Mouse (Mus musculus) heart, adult 2 months (tissue): Measurements from ENCODE around the gene Gli2. TPM values are rescaled to one million over a fixed set of nuclear protein-coding genes. Genes with fewer than 3 reads are reported as not detected.

Source experiments
- DNase-seq, 2 experiments: peaks; one replicate each; pipeline ENCODE4 v3.0.0; 2021
- H3K27ac ChIP-seq: fragments of 200-600 bp; 2 replicates; pipeline ENCODE4 v1.8.1; 2022
- H3K27me3 ChIP-seq: fragments of 200-500 bp; 2 replicates; pipeline ENCODE4 v1.6.1; 2012; ENCODE audit warnings: mild to moderate bottlenecking, low read length, inconsistent platforms, mixed read lengths; ENCODE audit not compliant: control insufficient read depth, insufficient read depth
- H3K36me3 ChIP-seq: fragments of 200-500 bp; 2 replicates; pipeline ENCODE4 v1.6.1; 2012; ENCODE audit warnings: low read length, inconsistent platforms; ENCODE audit not compliant: control insufficient read depth, insufficient read depth
- H3K4me1 ChIP-seq: fragments of 200-500 bp; 2 replicates; pipeline ENCODE4 v1.6.1; 2011; ENCODE audit warnings: low read length; ENCODE audit not compliant: control insufficient read depth, insufficient read depth
- H3K4me3 ChIP-seq: fragments of 200-600 bp; 2 replicates; pipeline ENCODE4 v1.8.1; 2022
- H3K79me2 ChIP-seq: fragments of 200-500 bp; replicated peaks from 2 replicates; pipeline ENCODE4 v1.6.1; 2012; ENCODE audit warnings: mild to moderate bottlenecking, inconsistent platforms, low read length, moderate library complexity, mixed read lengths; ENCODE audit not compliant: control insufficient read depth, insufficient read depth
- H3K9ac ChIP-seq: fragments of 200-500 bp; 2 replicates; pipeline ENCODE4 v1.6.1; 2012; ENCODE audit warnings: low read depth, mild to moderate bottlenecking, control low read depth, inconsistent platforms, low read length, mixed read lengths
- CTCF ChIP-seq: fragments of 200-600 bp; IDR thresholded peaks from 2 replicates; pipeline ENCODE4 v1.8.1; 2022; ENCODE audit warnings: antibody characterized with exemption, mild to moderate bottlenecking, moderate library complexity
- EP300 ChIP-seq: fragments of 200-500 bp; IDR thresholded peaks from 2 replicates; pipeline ENCODE4 v1.6.1; 2011; ENCODE audit warnings: low read depth, low read length, control low read depth; ENCODE audit not compliant: insufficient read depth
- POLR2A ChIP-seq: fragments of 200-500 bp; IDR thresholded peaks from 2 replicates; pipeline ENCODE4 v1.6.1; 2011; ENCODE audit warnings: mild to moderate bottlenecking, low read depth, low read length, control low read depth; ENCODE audit not compliant: insufficient read depth
- WGBS: fragments of 180-500 bp; shearing (Covaris S2); methylation state at CpG from one replicate; pipeline ENCODE4 v1.1.7; 2018; 5-methylcytosine and 5-hydroxymethylcytosine counted together
- intact Hi-C: fragments of 180-260 bp; cut with DNase I; formaldehyde crosslinking; loops from one replicate; pipeline ENCODE4 v1.15.1; 2025
- polyA plus RNA-seq: library from polyadenylated mRNA; depleted of rRNA; stranded (reverse); fragments of >200 nt; gene quantifications from 2 replicates; pipeline ENCODE4 v1.2.3, GENCODE M21; 2012
- total RNA-seq, 2 experiments: library from RNA; stranded (reverse); gene quantifications; 2 replicates each; pipeline ENCODE4 v1.2.3; 2021

Gene Gli2
- total and polyA plus RNA-seq, 3 experiments: 1.0 to 2.6 (median 1.2) TPM

- Histone ChIP-seq H3K4me3 (no peak overlapping the region), H3K36me3 (no peaks in the 10 kb centered on the region), H3K27ac (no peak overlapping the region), H3K27me3 (no peaks in the 10 kb centered on the region), H3K79me2 (no peaks in the 10 kb centered on the region), H3K4me1 (peaks cover 1% of the 10 kb centered on the region; the same call in 1 of the 2 replicates), H3K9ac (no peak overlapping the region)
- TF ChIP-seq CTCF (no peak), POLR2A (no peak), EP300 (no peak)
- intact Hi-C loops: no loop called here
- DNase-seq: no peak
- WGBS: 82% methylated on average over 8 of the region's 8 CpGs
Observed at GRCm38 (mm10) chr1:118994482-118995105, 58.8 kb downstream of the Gli2 start.

DNA sequence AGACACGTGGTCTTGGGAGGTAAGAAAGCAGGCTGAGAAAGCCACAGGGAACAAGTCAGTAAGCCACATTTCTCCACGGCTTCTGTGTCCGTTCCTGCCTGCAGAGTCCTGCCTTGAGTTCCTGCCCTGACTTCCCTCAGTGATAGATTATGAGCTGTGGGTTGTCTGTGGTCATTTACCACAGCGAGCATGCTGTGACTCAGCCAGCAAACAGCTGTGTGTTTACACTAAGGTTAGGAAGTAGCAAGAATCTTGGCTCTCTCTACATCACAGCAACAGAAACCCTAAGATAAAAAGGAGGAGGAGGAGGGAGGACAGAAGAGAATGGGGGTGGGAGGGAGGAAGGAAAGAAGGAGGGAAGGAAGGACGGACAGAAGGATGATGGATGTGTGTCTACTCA lies 59.6 kb downstream of the Gli2 start:
- H3K79me2 ChIP-seq: no peaks in the 10 kb centered on the region
- intact Hi-C loops: no loop called here
- 59% methylated on average over 5 of the region's 5 CpGs for WGBS
- no peak overlapping the region for H3K27ac ChIP-seq
- no peak for DNase-seq
- H3K36me3 ChIP-seq: no peaks in the 10 kb centered on the region
- no peak for TF ChIP-seq POLR2A
- TF ChIP-seq CTCF: no peak
- TF ChIP-seq EP300: no peak
- H3K27me3 ChIP-seq: no peaks in the 10 kb centered on the region
- H3K4me3 ChIP-seq: no peak overlapping the region
- H3K4me1 ChIP-seq: peaks cover 1% of the 10 kb centered on the region; the same call in 1 of the 2 replicates
- H3K9ac ChIP-seq: no peak overlapping the region

GRCm38 (mm10) chr1:118988331-118988730 lies 65.1 kb downstream of the Gli2 start:
- intact Hi-C loops: no loop called here
- Histone ChIP-seq H3K9ac (no peak overlapping the region), H3K4me1 (no peaks in the 10 kb centered on the region), H3K79me2 (no peaks in the 10 kb centered on the region), H3K36me3 (no peaks in the 10 kb centered on the region), H3K27me3 (no peaks in the 10 kb centered on the region), H3K27ac (no peak overlapping the region), H3K4me3 (no peak overlapping the region)
- no peak for DNase-seq
- WGBS: 51% methylated on average over 6 of the region's 6 CpGs
- TF ChIP-seq EP300 (no peak), CTCF (no peak), POLR2A (no peak)

DNA sequence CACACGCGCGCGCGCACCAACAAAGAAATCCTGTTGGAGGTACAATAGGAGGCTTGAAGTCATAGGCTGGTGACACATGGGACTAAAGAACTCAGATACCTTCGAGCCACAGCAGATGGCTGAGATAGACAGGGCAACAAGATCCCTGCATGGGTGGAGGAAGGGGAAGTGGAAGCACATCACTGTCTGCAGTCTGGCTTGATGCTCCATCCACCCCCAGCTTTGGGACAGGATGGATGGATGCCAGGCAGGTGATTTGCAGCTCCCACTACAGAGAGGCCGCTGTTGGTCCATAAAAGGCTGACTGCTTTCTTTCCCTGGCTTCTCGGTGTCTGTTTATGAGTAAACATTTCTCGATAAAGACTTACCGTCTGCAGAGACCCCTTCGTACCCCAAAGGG lies 65.9 kb downstream of the Gli2 start:
- intact Hi-C loops: no loop called here
- Histone ChIP-seq H3K4me1 (peaks cover 2% of the 10 kb centered on the region; the same call in 1 of the 2 replicates), H3K9ac (no peak overlapping the region), H3K27ac (no peak overlapping the region), H3K36me3 (no peaks in the 10 kb centered on the region), H3K27me3 (no peaks in the 10 kb centered on the region), H3K4me3 (no peak overlapping the region), H3K79me2 (no peaks in the 10 kb centered on the region)
- 89% methylated on average over 11 of the region's 11 CpGs for WGBS
- no peak for DNase-seq
- TF ChIP-seq POLR2A: no peak
- no peak for TF ChIP-seq EP300
- TF ChIP-seq CTCF: no peak

DNA sequence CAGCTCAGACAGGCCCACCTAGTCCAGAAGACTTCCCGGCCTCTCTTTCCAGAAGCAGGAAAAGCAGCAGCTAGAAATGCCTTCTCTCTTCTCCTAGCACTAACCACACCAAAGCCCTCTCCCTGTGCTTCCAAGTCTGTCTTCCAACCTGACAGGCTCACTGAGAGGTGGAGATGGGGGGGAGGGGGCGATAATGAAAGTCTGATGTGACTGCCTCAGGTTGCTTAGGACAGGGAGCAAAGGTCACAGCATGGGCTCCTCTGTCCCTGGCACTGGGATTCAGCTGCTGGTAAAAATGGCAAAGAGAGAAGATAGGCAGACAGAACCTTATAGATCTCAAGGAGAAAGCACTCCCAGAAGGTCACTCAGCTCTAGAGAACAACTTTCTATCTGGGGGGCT lies 70.0 kb downstream of the Gli2 start:
- intact Hi-C loops: loop anchor here (5.0 kb wide), 1 partner anchor 69 kb away; the partner anchor contains the start of gene Gli2
- WGBS: 65% methylated on average over 2 of the region's 2 CpGs

DNA sequence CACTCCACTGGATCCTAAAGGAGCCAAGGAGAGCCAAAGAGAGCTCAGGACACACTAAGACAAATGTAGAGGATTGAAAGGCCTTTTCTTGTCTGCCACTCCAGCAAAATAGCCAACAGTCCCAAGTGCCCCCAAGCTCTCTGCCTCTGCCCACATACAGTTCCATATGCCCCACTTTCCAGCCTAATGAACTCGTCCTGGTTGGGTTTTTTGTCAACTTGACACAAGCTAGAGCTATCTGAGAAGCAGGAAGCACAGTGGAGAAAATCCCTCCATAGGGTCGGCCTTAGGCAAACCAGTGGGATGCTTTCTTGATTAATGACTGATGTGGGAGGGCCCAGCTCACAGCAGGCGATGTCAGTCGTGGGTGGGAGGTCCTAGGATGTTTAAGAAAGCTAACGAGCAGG lies 70.6 kb downstream of the Gli2 start:
- Histone ChIP-seq H3K9ac (no peak overlapping the region), H3K79me2 (no peaks in the 10 kb centered on the region), H3K36me3 (no peaks in the 10 kb centered on the region), H3K27ac (no peak overlapping the region; the same call in 1 of the 2 replicates), H3K4me1 (peaks cover 4% of the 10 kb centered on the region; the same call in 1 of the 2 replicates), H3K27me3 (no peaks in the 10 kb centered on the region), H3K4me3 (no peak overlapping the region)
- TF ChIP-seq EP300: no peak
- no peak for TF ChIP-seq CTCF
- no peak for TF ChIP-seq POLR2A
- DNase-seq: no peak
- 40% methylated on average over 5 of the region's 5 CpGs for WGBS
- intact Hi-C loops: loop anchor here (5.0 kb wide), 1 partner anchor 69 kb away; the partner anchor contains the start of gene Gli2

More for the DNA sequence above, 70.0 kb downstream of the Gli2 start:
- Histone ChIP-seq H3K9ac (no peak overlapping the region), H3K79me2 (no peaks in the 10 kb centered on the region), H3K4me3 (no peak overlapping the region), H3K27me3 (no peaks in the 10 kb centered on the region), H3K27ac (no peak overlapping the region), H3K4me1 (peaks cover 4% of the 10 kb centered on the region; the same call in 1 of the 2 replicates), H3K36me3 (no peaks in the 10 kb centered on the region)
- no peak for DNase-seq
- TF ChIP-seq CTCF (no peak), POLR2A (no peak), EP300 (no peak)
